Mouse (Mus musculus) ovary, postnatal 14 days (tissue): ENCODE data around the gene Rbm7.
"Not testable (repeated sequence)": the region's sequence is repeated elsewhere in the genome, so short reads cannot be mapped to it uniquely, and the experiment has no call there.

ENCODE experiments used
- DNase-seq: peaks from one replicate; pipeline ENCODE4 v3.0.0; 2022; ENCODE audit warnings: low spot score

Gene Rbm7

DNA sequence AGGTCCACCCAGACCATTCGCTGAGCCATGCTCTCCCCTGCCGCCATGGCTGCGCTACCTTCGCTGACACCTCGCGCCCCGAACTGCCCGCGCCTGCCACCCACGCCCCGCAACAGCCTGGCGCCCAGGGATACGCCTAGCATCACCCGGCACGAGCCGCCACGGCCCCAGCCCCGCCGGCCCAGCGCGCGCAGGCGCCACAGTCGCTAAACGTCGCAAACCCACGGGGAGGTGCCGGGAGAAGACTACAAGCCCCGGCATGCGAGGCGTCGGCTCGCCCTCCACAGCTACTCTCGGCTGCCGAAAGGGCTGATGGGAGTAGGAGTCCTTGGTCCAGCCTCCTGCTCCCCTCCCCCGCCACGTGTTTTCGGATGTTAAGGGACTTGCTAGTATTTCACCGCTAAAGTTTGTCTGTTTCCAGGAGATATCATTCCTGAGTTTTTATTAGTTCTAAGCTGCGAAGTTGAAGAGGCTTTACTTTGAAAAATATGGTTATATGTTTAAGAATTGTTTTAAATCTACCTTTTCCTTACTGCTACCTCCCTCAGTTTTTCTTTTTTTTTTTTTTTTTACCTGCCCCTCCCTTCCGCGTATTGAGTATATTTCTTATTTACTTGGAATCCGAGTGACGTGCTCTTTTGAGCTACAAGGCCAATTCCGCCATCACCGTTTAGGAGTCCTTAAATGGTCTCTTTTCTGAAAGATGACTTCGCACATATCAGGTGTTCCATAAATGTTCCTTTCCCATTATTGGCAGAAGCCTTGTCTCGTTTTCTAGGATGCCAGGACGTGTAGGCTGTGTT, 14.5 kb downstream of the Rbm7 start, which contains the start of gene Rexo2:
Gene Rexo2 (minus strand): TSS at position 213 of the 803 bp plus-strand sequence.
- DNase-seq, result peak; percentile 82

DNA sequence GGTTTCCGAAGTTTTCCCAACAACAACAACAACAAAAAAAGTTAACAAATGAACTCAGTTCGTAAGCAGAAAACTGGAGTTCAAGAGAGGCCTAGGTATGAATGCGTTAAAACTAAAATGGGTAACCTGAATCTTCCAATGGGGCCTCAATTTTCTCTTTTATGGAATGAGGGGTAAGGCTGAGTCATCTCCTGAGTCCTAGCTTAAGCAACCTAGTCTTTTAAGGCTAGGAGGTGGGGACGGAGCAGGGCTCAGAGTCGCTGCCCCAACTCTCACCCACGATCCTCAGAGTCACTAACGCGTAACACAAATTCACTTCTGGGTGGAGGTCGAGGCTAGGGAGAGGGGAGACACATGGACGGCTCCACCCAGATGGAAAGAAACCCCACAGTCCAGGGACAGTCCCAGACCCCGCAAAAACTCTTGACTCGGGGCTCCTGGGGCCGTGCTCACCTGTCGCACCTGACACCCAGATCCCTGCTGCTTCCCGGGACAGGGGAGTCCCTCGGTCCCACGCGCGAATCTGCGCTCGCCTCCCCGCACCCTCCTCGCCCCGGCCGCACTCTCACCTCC, 15.2 kb downstream of the Rbm7 start:
- no peak for DNase-seq

GRCm38 (mm10) chr9:48478808-48479207, 16.3 kb downstream of the Rbm7 start:
- no peak for DNase-seq

- DNase-seq, result no peak
These were observed 18.6 kb downstream of the Rbm7 start for GRCm38 (mm10) chr9:48476236-48477165.

DNA sequence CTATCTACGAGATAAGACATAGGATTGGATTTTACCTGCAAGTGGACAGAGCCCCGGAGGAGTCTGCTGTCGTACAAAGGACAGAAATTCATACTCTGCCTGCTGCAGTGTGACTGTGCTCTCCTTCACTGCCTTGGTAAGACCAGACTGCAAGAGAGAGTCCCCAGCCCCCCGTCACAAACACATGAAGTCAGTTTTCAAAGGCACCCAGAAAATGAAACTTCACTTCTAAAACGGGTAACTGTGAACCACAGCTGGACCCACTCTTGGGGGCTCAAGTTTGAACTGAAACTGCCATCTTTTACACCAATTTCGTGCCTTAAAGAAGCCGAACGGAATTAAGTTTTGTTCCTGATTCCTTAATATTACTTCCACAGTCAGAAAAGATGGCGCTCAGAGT, 20.7 kb downstream of the Rbm7 start:
- DNase-seq, result no peak

DNA sequence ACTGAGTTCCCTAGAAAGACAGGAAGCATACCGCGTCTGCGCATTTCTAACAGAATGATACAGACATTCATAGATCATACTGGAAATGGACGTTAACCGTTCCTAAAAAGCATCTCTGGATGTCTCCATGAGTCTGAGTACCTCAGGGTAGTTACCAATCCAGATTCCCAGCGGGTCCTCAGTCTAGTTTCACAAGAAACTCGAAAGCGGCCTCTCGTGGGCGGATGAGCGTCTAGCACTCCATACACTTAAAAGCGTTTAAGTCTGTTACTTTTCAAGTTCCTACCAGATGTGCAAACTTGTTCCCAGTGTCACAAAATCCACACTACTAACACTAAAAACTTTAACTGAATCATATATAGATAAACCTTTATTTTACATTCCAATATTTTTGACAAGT, 22.0 kb downstream of the Rbm7 start:
- no peak for DNase-seq

DNA sequence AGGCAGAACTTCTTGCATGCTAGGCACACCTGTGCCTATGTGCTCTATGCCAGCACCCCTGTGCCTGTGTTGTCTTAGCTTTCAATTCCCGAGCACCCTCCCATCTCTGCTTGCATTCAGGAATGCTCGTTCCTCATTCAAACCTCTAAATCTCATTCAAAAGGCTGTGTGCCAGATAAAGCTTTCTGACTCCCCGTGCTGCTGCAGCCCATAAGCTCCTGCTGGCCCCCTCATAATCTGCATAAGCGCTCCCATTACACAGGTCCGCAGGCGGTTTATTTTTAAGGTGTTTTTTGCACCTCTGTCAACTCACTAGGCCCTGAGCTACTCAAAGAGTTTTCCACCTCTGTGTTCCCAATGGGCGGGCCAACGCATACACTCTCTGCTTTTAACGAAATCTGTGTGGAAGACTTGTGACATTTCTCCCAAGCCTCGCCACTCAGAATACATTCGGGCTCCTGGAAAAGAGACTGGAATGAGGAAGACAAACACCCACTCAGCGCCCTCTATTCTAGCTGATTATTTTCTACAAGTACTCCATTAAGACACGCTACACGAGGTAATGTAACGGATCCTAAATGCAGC, 22.6 kb downstream of the Rbm7 start:
- DNase-seq, result no peak

- not testable (repeated sequence) for DNase-seq
These were observed 27.6 kb downstream of the Rbm7 start for GRCm38 (mm10) chr9:48467471-48467870.

DNA sequence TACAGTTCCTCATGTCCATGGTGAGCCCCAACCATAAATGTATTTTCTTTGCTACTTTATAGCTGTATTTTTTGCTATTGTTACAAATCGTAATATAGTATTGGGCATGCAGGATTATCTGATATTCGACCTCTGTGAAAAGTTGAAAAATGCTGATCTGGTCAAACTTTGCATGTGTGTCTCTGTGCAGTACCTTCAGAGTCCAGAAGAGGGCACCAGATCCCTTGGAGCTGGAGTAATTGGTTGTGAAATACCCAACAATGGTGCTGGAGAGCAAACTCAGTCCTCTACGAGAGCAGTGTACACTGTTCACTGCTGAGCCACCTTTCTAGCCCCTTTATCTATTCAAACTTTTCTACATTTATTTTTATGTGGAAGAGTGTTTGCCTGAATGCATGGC, 28.3 kb downstream of the Rbm7 start:
- DNase-seq, result peak; percentile 66

- no peak for DNase-seq
These were observed 29.4 kb downstream of the Rbm7 start for GRCm38 (mm10) chr9:48465671-48466070.

GRCm38 (mm10) chr9:48461545-48461944, 33.6 kb downstream of the Rbm7 start:
- DNase-seq, result no peak

- DNase-seq, result no peak
These were observed 34.4 kb downstream of the Rbm7 start for GRCm38 (mm10) chr9:48460720-48461119.

DNA sequence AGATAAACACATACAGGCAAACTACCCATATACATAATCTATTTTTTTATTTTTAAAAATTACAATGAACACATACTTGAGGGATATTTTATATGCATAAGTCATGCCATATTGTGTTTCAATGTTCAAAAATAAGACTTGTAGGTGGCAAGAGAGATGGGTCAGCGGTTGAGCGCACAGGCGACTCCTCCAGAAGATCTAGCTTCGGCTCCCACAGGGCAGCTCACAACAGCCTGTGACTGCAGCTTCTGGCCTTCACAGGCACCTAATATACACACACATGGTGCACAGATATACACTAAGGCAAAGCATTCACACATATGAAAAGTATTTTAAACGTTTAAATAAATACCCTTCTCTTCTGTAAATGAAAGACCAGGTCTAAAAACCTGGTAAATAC, 35.7 kb downstream of the Rbm7 start:
- DNase-seq, result no peak

GRCm38 (mm10) chr9:48458879-48459278, 36.2 kb downstream of the Rbm7 start:
- DNase-seq, result no peak

DNA sequence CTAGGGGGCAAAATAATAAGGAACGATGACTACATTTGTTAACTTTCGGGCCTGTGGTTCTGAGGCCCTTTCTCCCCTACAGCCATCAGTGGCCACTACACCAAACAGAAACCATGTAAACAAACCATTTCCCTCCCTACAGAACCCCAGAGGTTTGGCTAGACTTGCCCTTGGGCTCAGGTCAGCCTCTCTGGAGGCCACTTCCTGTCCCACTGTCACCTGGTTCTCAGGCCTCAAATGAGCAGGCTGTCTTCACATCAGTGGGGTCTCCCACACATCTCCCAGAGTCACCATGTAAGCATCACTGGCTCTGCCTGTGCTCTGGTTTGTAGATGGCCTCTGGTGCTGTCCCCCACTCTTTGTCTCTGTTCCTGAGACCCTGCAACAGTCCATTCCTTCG, 39.1 kb downstream of the Rbm7 start:
- no peak for DNase-seq

DNA sequence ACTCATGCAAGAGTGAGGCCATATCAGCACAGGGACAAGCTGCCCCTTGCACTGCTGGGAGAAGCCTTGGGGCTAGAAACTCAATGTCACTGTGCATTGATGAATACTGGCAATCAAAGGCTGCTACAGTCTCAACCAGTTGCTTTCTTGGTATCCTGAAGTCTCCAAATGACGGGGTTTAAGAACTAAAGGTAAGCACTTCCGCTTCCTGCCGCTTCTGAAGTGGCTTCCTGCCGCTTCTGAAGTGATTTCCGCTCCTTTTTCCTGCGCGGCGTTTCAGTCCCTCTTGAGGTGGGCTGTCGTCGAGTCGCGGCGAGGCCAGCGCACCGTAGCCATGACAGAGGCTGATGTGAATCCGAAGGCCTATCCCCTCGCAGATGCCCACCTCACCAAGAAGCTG, 45.0 kb downstream of the Rbm7 start:
- DNase-seq, result no peak

DNA sequence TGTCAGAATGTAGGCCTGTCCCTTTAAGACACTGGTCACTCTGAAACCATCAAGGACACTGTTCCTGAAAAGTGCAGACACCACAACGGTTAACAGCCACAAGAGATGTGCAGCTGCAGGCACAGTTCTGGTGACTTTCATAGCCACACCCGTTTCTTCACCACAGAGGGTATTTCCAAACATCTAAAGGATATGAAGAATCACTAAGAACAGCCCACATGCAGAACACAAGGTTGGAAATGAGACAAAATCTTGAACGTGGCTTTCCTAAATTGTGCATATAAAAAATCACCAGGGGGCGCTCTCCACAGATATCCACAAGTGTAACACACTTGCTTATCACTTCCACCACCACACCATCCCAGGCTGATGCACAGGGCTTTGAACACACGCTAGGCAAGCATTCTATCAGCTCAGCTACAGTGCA, 47.3 kb downstream of the Rbm7 start:
- DNase-seq, result no peak

- DNase-seq, result no peak
These were observed 50.3 kb downstream of the Rbm7 start for GRCm38 (mm10) chr9:48444821-48445220.

- no peak for DNase-seq
These were observed 51.2 kb downstream of the Rbm7 start for GRCm38 (mm10) chr9:48443873-48444272.
